Mouse (Mus musculus) spleen, adult 2 months (tissue): Measurements from ENCODE around the gene Zfp771.

Source experiments
- CTCF ChIP-seq: fragments of 200-500 bp; IDR thresholded peaks from 2 replicates; pipeline ENCODE4 v1.5.1; 2011; ENCODE audit warnings: mild to moderate bottlenecking, inconsistent platforms; ENCODE audit not compliant: insufficient read depth, insufficient read length, insufficient replicate concordance; ENCODE audit errors: extremely low read depth
- POLR2A ChIP-seq: fragments of 200-500 bp; IDR thresholded peaks from 2 replicates; pipeline ENCODE4 v1.6.1; 2011; ENCODE audit warnings: low read depth, low read length, inconsistent platforms

- TF ChIP-seq CTCF (no peak), POLR2A (no peak)
These were observed 10.3 kb upstream of the Zfp771 start for GRCm38 (mm10) chr7:127233765-127234164.
